Mouse (Mus musculus) CH12.LX (cell line): Measurements from ENCODE around the gene Sorbs2. TPM values are rescaled to one million over a fixed set of nuclear protein-coding genes. Genes with fewer than 3 reads are reported as not detected.

Experiments used
- DNase-seq: peaks from one replicate; pipeline ENCODE4 v3.0.0-alpha.2; 2013; ENCODE audit errors: extremely low read depth
- H3K27ac ChIP-seq: 2 replicates; pipeline ENCODE4 v1.5.1; 2012; ENCODE audit warnings: low read depth, mild to moderate bottlenecking, control low read depth, moderate library complexity; ENCODE audit not compliant: insufficient read depth
- H3K27me3 ChIP-seq: replicated peaks from 2 replicates; pipeline ENCODE3; 2012; ENCODE audit warnings: inconsistent platforms
- H3K36me3 ChIP-seq, 2 experiments: replicated peaks in 1 of 2; 2 replicates each; pipeline versions ENCODE3 to v1.6.1; 2012; ENCODE audit warnings: inconsistent platforms in 1 of 2, low read length in 1 of 2, mild to moderate bottlenecking in 1 of 2, mixed read lengths in 1 of 2, moderate library complexity in 1 of 2; ENCODE audit not compliant: control insufficient read depth in 1 of 2, insufficient read depth in 1 of 2
- H3K4me1 ChIP-seq, 2 experiments: 2 replicates each; pipeline ENCODE4 v1.6.1; 2012; ENCODE audit warnings: inconsistent platforms in 1 of 2, moderate library complexity in 1 of 2; ENCODE audit not compliant: insufficient read depth in 2 of 2, control insufficient read depth in 1 of 2
- H3K4me2 ChIP-seq: 2 replicates; pipeline ENCODE4 v1.6.1; 2012; ENCODE audit warnings: low read depth, mild to moderate bottlenecking, control low read depth; ENCODE audit not compliant: poor library complexity, insufficient read depth, severe bottlenecking
- H3K4me3 ChIP-seq, 3 experiments: fragments of 150-350 bp in 1 of 3; sonication (generic) in 1 of 3; replicated peaks in 1 of 3; 2 replicates each; pipeline versions ENCODE3 to v1.5.1; 2011 to 2012; ENCODE audit warnings: low read depth in 2 of 3, low read length in 2 of 3, mild to moderate bottlenecking in 2 of 3, moderate library complexity in 2 of 3, control low read depth in 1 of 3, improper control_type of control experiment in 1 of 3, inconsistent platforms in 1 of 3, mixed read lengths in 1 of 3; ENCODE audit not compliant: poor library complexity in 1 of 3
- H3K79me2 ChIP-seq: replicated peaks from 2 replicates; pipeline ENCODE4 v1.6.1; 2012; ENCODE audit warnings: mild to moderate bottlenecking, moderate library complexity; ENCODE audit not compliant: control insufficient read depth, poor library complexity, insufficient read depth, severe bottlenecking; ENCODE audit errors: extremely low read depth
- H3K9ac ChIP-seq: 2 replicates; pipeline ENCODE4 v1.6.1; 2012; ENCODE audit warnings: low read depth, mild to moderate bottlenecking, control low read depth, moderate library complexity; ENCODE audit not compliant: insufficient read depth
- H3K9me3 ChIP-seq: replicated peaks from 2 replicates; pipeline ENCODE3; 2012; ENCODE audit warnings: low read length, inconsistent platforms, mixed read lengths
- BHLHE40 ChIP-seq: IDR thresholded peaks from 2 replicates; pipeline ENCODE4 v1.6.1; 2011; ENCODE audit warnings: mild to moderate bottlenecking, low read depth, low read length, improper control_type of control experiment
- CHD1 ChIP-seq: IDR thresholded peaks from 2 replicates; pipeline ENCODE4 v1.6.1; 2012; ENCODE audit warnings: low read depth, low read length, improper control_type of control experiment, inconsistent platforms
- CHD2 ChIP-seq: IDR thresholded peaks from 2 replicates; pipeline ENCODE4 v1.6.1; 2011; ENCODE audit warnings: low read length, improper control_type of control experiment
- CTCF ChIP-seq, 2 experiments: IDR thresholded peaks in 1 of 2; conservative IDR thresholded peaks in 1 of 2; 2 replicates each; pipeline ENCODE4 v1.5.1; 2011 to 2012; ENCODE audit warnings: low read depth in 2 of 2, low read length in 2 of 2, improper control_type of control experiment in 1 of 2, inconsistent platforms in 1 of 2, mild to moderate bottlenecking in 1 of 2, moderate library complexity in 1 of 2
- E2F4 ChIP-seq: IDR thresholded peaks from 2 replicates; pipeline ENCODE4 v1.6.1; 2011; ENCODE audit warnings: low read depth, low read length, improper control_type of control experiment; ENCODE audit not compliant: insufficient replicate concordance
- ELF1 ChIP-seq: IDR thresholded peaks from 2 replicates; pipeline ENCODE4 v1.6.1; 2014; ENCODE audit warnings: low read depth, mild to moderate bottlenecking, inconsistent platforms, low read length, improper control_type of control experiment
- EP300 ChIP-seq: IDR thresholded peaks from 2 replicates; pipeline ENCODE4 v1.6.1; 2011; ENCODE audit warnings: low read length, improper control_type of control experiment
- ETS1 ChIP-seq: conservative IDR thresholded peaks from 2 replicates; pipeline ENCODE4 v1.6.1; 2012; ENCODE audit warnings: low read depth, mild to moderate bottlenecking, inconsistent platforms, low read length, improper control_type of control experiment, moderate library complexity
- GABPA ChIP-seq: IDR thresholded peaks from 2 replicates; pipeline ENCODE4 v1.6.1; 2012; ENCODE audit warnings: low read depth, low read length, improper control_type of control experiment, inconsistent platforms; ENCODE audit not compliant: insufficient replicate concordance
- HCFC1 ChIP-seq: IDR thresholded peaks from 2 replicates; pipeline ENCODE4 v1.6.1; 2012; ENCODE audit warnings: low read depth, mild to moderate bottlenecking, inconsistent platforms, low read length, improper control_type of control experiment
- IRF4 ChIP-seq: IDR thresholded peaks from 2 replicates; pipeline ENCODE4 v1.6.1; 2014; ENCODE audit warnings: low read depth, mild to moderate bottlenecking, inconsistent platforms, low read length, improper control_type of control experiment
- JUN ChIP-seq: IDR thresholded peaks from 2 replicates; pipeline ENCODE4 v1.6.1; 2011; ENCODE audit warnings: low read depth, mild to moderate bottlenecking, low read length, improper control_type of control experiment, moderate library complexity; ENCODE audit not compliant: insufficient read depth
- JUND ChIP-seq: conservative IDR thresholded peaks from 2 replicates; pipeline ENCODE4 v1.6.1; 2011; ENCODE audit warnings: low read depth, low read length, improper control_type of control experiment
- KAT2A ChIP-seq: IDR thresholded peaks from 2 replicates; pipeline ENCODE4 v1.6.1; 2012; ENCODE audit warnings: low read length, improper control_type of control experiment, inconsistent platforms; ENCODE audit not compliant: insufficient replicate concordance
- MAFK ChIP-seq: IDR thresholded peaks from 2 replicates; pipeline ENCODE4 v1.6.1; 2011; ENCODE audit warnings: low read length, improper control_type of control experiment; ENCODE audit not compliant: insufficient replicate concordance
- MAX ChIP-seq: IDR thresholded peaks from 2 replicates; pipeline ENCODE4 v1.6.1; 2011; ENCODE audit warnings: low read length, improper control_type of control experiment
- MAZ ChIP-seq: IDR thresholded peaks from 2 replicates; pipeline ENCODE4 v1.6.1; 2012; ENCODE audit warnings: low read depth, mild to moderate bottlenecking, inconsistent platforms, low read length, improper control_type of control experiment, moderate library complexity
- MEF2A ChIP-seq: IDR thresholded peaks from 2 replicates; pipeline ENCODE4 v1.6.1; 2014; ENCODE audit warnings: low read depth, mild to moderate bottlenecking, inconsistent platforms, low read length, improper control_type of control experiment, borderline replicate concordance
- MXI1 ChIP-seq: IDR thresholded peaks from 2 replicates; pipeline ENCODE4 v1.6.1; 2011; ENCODE audit warnings: mild to moderate bottlenecking, low read depth, low read length, improper control_type of control experiment
- MYC ChIP-seq: IDR thresholded peaks from 2 replicates; pipeline ENCODE4 v1.6.1; 2011; ENCODE audit warnings: low read depth, mild to moderate bottlenecking, improper control_type of control experiment, low read length
- NELFE ChIP-seq: IDR thresholded peaks from 2 replicates; pipeline ENCODE4 v1.6.1; 2011; ENCODE audit warnings: low read depth, low read length, improper control_type of control experiment
- NRF1 ChIP-seq: IDR thresholded peaks from 2 replicates; pipeline ENCODE4 v1.6.1; 2014; ENCODE audit warnings: low read depth, mild to moderate bottlenecking, inconsistent platforms, low read length, improper control_type of control experiment, moderate library complexity
- PAX5 ChIP-seq: IDR thresholded peaks from 2 replicates; pipeline ENCODE4 v1.6.1; 2012; ENCODE audit warnings: low read length, inconsistent platforms, mixed read lengths
- POLR2A ChIP-seq: IDR thresholded peaks from 2 replicates; pipeline ENCODE4 v1.6.1; 2011; ENCODE audit warnings: low read depth, mild to moderate bottlenecking, improper control_type of control experiment, low read length
- POLR2AphosphoS2 ChIP-seq: IDR thresholded peaks from 2 replicates; pipeline ENCODE4 v1.6.1; 2011; ENCODE audit warnings: low read depth, low read length, improper control_type of control experiment
- RAD21 ChIP-seq: IDR thresholded peaks from 2 replicates; pipeline ENCODE4 v1.6.1; 2011; ENCODE audit warnings: low read depth, mild to moderate bottlenecking, low read length, improper control_type of control experiment, moderate library complexity
- RCOR1 ChIP-seq: conservative IDR thresholded peaks from 2 replicates; pipeline ENCODE4 v1.6.1; 2012; ENCODE audit warnings: low read depth, mild to moderate bottlenecking, inconsistent platforms, low read length, improper control_type of control experiment
- SIN3A ChIP-seq: IDR thresholded peaks from 2 replicates; pipeline ENCODE4 v1.6.1; 2012; ENCODE audit warnings: low read length, improper control_type of control experiment, inconsistent platforms
- SMC3 ChIP-seq: IDR thresholded peaks from 2 replicates; pipeline ENCODE4 v1.6.1; 2011; ENCODE audit warnings: low read depth, low read length, improper control_type of control experiment
- TBP ChIP-seq: conservative IDR thresholded peaks from 2 replicates; pipeline ENCODE4 v1.6.1; 2011; ENCODE audit warnings: low read depth, low read length, improper control_type of control experiment
- TCF12 ChIP-seq: IDR thresholded peaks from 2 replicates; pipeline ENCODE4 v1.6.1; 2014; ENCODE audit warnings: low read depth, mild to moderate bottlenecking, inconsistent platforms, low read length, improper control_type of control experiment
- UBTF ChIP-seq: IDR thresholded peaks from 2 replicates; pipeline ENCODE4 v1.6.1; 2012; ENCODE audit warnings: low read depth, mild to moderate bottlenecking, inconsistent platforms, low read length, improper control_type of control experiment, moderate library complexity
- USF1 ChIP-seq: IDR thresholded peaks from 2 replicates; pipeline ENCODE4 v1.6.1; 2014; ENCODE audit warnings: low read depth, mild to moderate bottlenecking, inconsistent platforms, low read length, improper control_type of control experiment
- ZC3H11A ChIP-seq: IDR thresholded peaks from 2 replicates; pipeline ENCODE4 v1.6.1; 2012; ENCODE audit warnings: low read depth, mild to moderate bottlenecking, inconsistent platforms, low read length, improper control_type of control experiment
- ZKSCAN1 ChIP-seq: IDR thresholded peaks from 2 replicates; pipeline ENCODE4 v1.6.1; 2012; ENCODE audit warnings: low read depth, inconsistent platforms, low read length, improper control_type of control experiment, borderline replicate concordance
- ZMIZ1 ChIP-seq: IDR thresholded peaks from 2 replicates; pipeline ENCODE4 v1.6.1; 2012; ENCODE audit warnings: low read depth, mild to moderate bottlenecking, inconsistent platforms, low read length, improper control_type of control experiment
- ZNF384 ChIP-seq: IDR thresholded peaks from 2 replicates; pipeline ENCODE4 v1.6.1; 2012; ENCODE audit warnings: low read depth, low read length, improper control_type of control experiment, inconsistent platforms
- dilution Hi-C: fragments of 300-500 bp; cut with MboI; formaldehyde crosslinking; loops from 2 replicates; pipeline ENCODE4 v1.14.3; 2020; ENCODE audit warnings: low sequenced_read_pairs; ENCODE audit not compliant: extremely low pct_unique_long_range_greater_than_20kb, extremely low pct_ligation_motif_present
- in situ Hi-C: fragments of 300-500 bp; cut with MboI; formaldehyde crosslinking; loops from 3 replicates; pipeline ENCODE4 v1.14.3; 2019; ENCODE audit warnings: low sequenced_read_pairs, low pct_ligation_motif_present, low pct_unique_long_range_greater_than_20kb, mixed read lengths
- polyA plus RNA-seq: library from polyadenylated mRNA; unstranded; fragments of >175 nt; gene quantifications from 2 replicates; pipeline ENCODE4 v1.2.1, GENCODE M21; 2012; ENCODE audit warnings: low read depth; ENCODE audit not compliant: insufficient read length
- total RNA-seq, 2 experiments: library from RNA; depleted of rRNA; stranded (reverse); fragments of 300-350 nt in 1 of 2; fragments of >200 nt in 1 of 2; gene quantifications; 2 replicates each; pipeline ENCODE4 v1.2.3; 2012 to 2014

The Sorbs2 gene
- total and polyA plus RNA-seq, 3 experiments: not detected

- TF ChIP-seq TCF12 (no peak), CHD1 (no peak), IRF4 (no peak), TBP (no peak), JUND (no peak)
Observed at GRCm38 (mm10) chr8:45796331-45796740, 288.7 kb downstream of the Sorbs2 start (continued).

- TF ChIP-seq TCF12: peak; percentile 34; the same call in 1 of the 2 replicates
- no peak for TF ChIP-seq ZC3H11A
- no peak for TF ChIP-seq ZNF384
- no peak for TF ChIP-seq MAFK
- TF ChIP-seq CTCF (conservative IDR thresholded peaks at IDR 0.05 in 1 of 2, IDR thresholded peaks at IDR 0.05 in 1 of 2; ENCODE audit: low read depth in 2 of 2, low read length in 2 of 2): no peak
- no peak for TF ChIP-seq HCFC1
- TF ChIP-seq MXI1: no peak
- no peak for TF ChIP-seq POLR2AphosphoS2
- no peak for TF ChIP-seq JUN
- no peak for TF ChIP-seq ZKSCAN1
- TF ChIP-seq MEF2A: no peak
- no peak for TF ChIP-seq SIN3A
- TF ChIP-seq ETS1: 0 out of 2 replicates have a peak, but pooled peaks have one; percentile 27
- TF ChIP-seq CHD2: no peak
- TF ChIP-seq NELFE: 0 out of 2 replicates have a peak, but pooled peaks have one; percentile 22
- TF ChIP-seq RAD21: no peak
- no peak for TF ChIP-seq JUND
- TF ChIP-seq RCOR1: no peak
- no peak for TF ChIP-seq SMC3
- no peak for TF ChIP-seq MYC
- TF ChIP-seq UBTF: no peak
- no peak for TF ChIP-seq TBP
- TF ChIP-seq ELF1: no peak
- TF ChIP-seq USF1: no peak
- TF ChIP-seq GABPA: no peak
- TF ChIP-seq CHD1: no peak
- TF ChIP-seq POLR2A: 0 out of 2 replicates have a peak, but pooled peaks have one; percentile 23
- TF ChIP-seq NRF1: no peak
- TF ChIP-seq IRF4: peak; percentile 55; the same call in 1 of the 2 replicates
- TF ChIP-seq EP300: peak; percentile 52; the same call in 1 of the 2 replicates
- TF ChIP-seq E2F4: no peak
- TF ChIP-seq BHLHE40: peak; percentile 55
- no peak for TF ChIP-seq PAX5
- no peak for TF ChIP-seq ZMIZ1
- TF ChIP-seq KAT2A: no peak
- no peak for TF ChIP-seq MAZ
- 0 out of 2 replicates have a peak, but pooled peaks have one; percentile 52 for TF ChIP-seq MAX
- TF ChIP-seq, all 38 proteins: peak for 8
- H3K79me2 ChIP-seq: no peaks in the 10 kb centered on the region
- no peak overlapping the region; the same call in 1 of the 2 replicates for H3K9ac ChIP-seq
- no peaks in the 10 kb centered on the region for H3K9me3 ChIP-seq
- in situ Hi-C loops (loop anchor here (25.0 kb wide), 1 partner anchor 337 kb away; no protein-coding TSS in a partner anchor), dilution Hi-C loops (no loop called here)
- H3K27me3 ChIP-seq: no peaks in the 10 kb centered on the region
- H3K4me3 ChIP-seq: no peak overlapping the region
- H3K4me2 ChIP-seq: no peak overlapping the region; the same call in 1 of the 2 replicates
- peaks cover 3 to 16% of the 10 kb centered on the region in 2 experiments for H3K4me1 ChIP-seq
- no peaks in the 10 kb centered on the region for H3K36me3 ChIP-seq
- no peak overlapping the region for H3K27ac ChIP-seq
- peak; percentile 68 for DNase-seq
Observed at GRCm38 (mm10) chr8:45799517-45799916, 291.9 kb downstream of the Sorbs2 start.
